Mouse (Mus musculus): Measurements from ENCODE around the gene Miga2.

Gene Miga2

GRCm38 (mm10) chr2:30418259-30418658, 54.2 kb downstream of the Miga2 start:
- ChIA-PET CTCF (interaction anchor here (0.8 to 1.8 kb wide), 6 partner anchors 18 to 51 kb away, joined by 3 to 13 read pairs (median 6); no protein-coding TSS in a partner anchor), POLR2A (interaction anchor here in 3 of 4 experiments (0.7 to 8.2 kb wide), 24 partner anchors 8 to 389 kb away, joined by 3 to 61 read pairs (median 4); partner anchors contain the start of genes Ier5l (in 2 of the 3), Dolpp1 (in 1 of the 3), Miga2 (in 1 of the 3) and Ntmt1 (in 1 of the 3))

GRCm38 (mm10) chr2:30419112-30419511, 55.1 kb downstream of the Miga2 start:
- ChIA-PET CTCF (interaction anchor here (0.5 to 1.8 kb wide), 12 partner anchors 17 to 405 kb away, joined by 3 to 13 read pairs (median 4); no protein-coding TSS in a partner anchor), POLR2A (interaction anchor here in 3 of 4 experiments (0.5 to 8.2 kb wide), 21 partner anchors 10 to 388 kb away, joined by 3 to 61 read pairs (median 4); partner anchors contain the start of genes Dolpp1 (in 1 of the 3), Ier5l (in 1 of the 3), Miga2 (in 1 of the 3) and Ntmt1 (in 1 of the 3))

GRCm38 (mm10) chr2:30421432-30421831, 57.4 kb downstream of the Miga2 start:
- ChIA-PET POLR2A (interaction anchor here (0.6 to 2.4 kb wide), 14 partner anchors 8 to 400 kb away, joined by 3 to 8 read pairs (median 4); partner anchors contain the start of genes Ier5l (in 2 of the 4), Endog (in 1 of the 4) and Miga2 (in 1 of the 4)), CTCF (interaction anchor here in 3 of 4 experiments (0.6 to 1.4 kb wide), 5 partner anchors 15 to 71 kb away, joined by 3 to 6 read pairs (median 5); no protein-coding TSS in a partner anchor)

GRCm38 (mm10) chr2:30429156-30429555, 65.1 kb downstream of the Miga2 start:
- ChIA-PET POLR2A (interaction anchor here in 2 of 4 experiments (1.0 to 3.3 kb wide), 9 partner anchors 8 to 378 kb away, joined by 3 to 16 read pairs (median 6); partner anchors contain the start of genes Crat (in 1 of the 2), Ier5l (in 1 of the 2), Ntmt1 (in 1 of the 2) and Ptpa (in 1 of the 2)), CTCF (interaction anchor here in 3 of 4 experiments (0.7 to 2.0 kb wide), 5 partner anchors 12 to 560 kb away, joined by 3 to 9 read pairs (median 4); no protein-coding TSS in a partner anchor)

Measured in embryonic stem cell, embryonic (primary cell).